Mouse (Mus musculus): ENCODE measurements at regions not wholly inside any gene's neighbourhood (a gene's known extent, or its start where the extent isn't known, plus 50 kb on each side); places are given as distances from the start of the nearest gene placed in this dataset.

DNA sequence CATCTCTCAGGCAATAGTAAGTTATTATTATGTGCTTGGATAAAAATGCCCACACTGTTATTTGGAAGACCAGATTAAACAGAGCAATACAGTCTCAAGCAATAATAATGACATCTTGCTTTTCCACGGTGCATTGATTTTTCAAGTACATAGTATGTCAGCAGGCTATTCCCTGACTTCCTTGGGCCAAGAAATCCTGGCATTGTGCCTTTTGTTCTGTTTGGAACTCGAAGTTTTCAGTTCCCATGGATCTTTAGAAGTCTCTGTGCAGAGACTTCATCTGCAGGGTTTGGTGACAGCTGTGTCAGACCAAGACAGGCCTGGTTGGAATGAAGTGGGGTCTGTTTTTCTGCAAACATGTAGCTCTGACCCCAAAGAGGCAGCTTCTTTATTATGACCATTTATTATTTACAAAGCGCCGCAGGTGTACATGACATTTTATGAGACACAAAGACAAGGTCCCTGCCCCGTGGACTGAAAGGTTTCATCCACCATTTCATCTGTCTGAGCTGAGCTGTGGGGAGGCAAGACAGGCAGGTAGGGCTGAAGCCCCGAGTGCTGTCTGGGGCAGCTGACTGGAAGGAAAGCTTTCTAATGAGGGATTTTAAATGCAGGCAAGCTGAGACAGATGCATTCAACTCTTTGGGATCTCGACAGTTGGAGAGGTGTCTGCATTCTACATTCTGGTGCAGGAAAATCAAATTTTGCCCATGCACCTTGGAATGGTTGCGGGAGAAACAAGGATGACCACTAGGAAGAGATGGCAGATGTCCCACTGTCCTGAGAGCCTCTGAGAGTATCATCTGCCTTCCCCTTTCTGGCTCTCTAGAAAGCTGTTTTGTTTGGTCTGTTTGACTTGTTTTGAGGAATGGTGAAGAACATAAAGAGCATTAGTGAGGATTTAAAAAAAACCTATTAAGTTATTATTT, 57.4 kb upstream of the Syt6 start:
- TF ChIP-seq CTCF (IDR thresholded peaks at IDR 0.05; ENCODE audit: low read depth, low read length), result no peak
- TF ChIP-seq GATA1 (IDR thresholded peaks at IDR 0.05; ENCODE audit: borderline replicate concordance, low read length), result no peak
- no peak for TF ChIP-seq GATA2 (IDR thresholded peaks at IDR 0.05; ENCODE audit: borderline replicate concordance, low read depth, low read length)

Data from G1E (cell line).